Mouse (Mus musculus) small intestine, adult 2 months (tissue): ENCODE data around the gene Gm20388.

ENCODE experiments used
- CTCF ChIP-seq: fragments of 200-500 bp; IDR thresholded peaks from 2 replicates; pipeline ENCODE4 v1.5.1; 2012; ENCODE audit warnings: low read depth, mild to moderate bottlenecking, control low read depth, inconsistent platforms, low read length, moderate library complexity, mixed read lengths; ENCODE audit not compliant: insufficient replicate concordance, insufficient read length; ENCODE audit errors: extremely low read depth
- POLR2A ChIP-seq: fragments of 200-500 bp; IDR thresholded peaks from 2 replicates; pipeline ENCODE4 v1.6.1; 2012; ENCODE audit warnings: low read depth, mild to moderate bottlenecking, control low read depth, inconsistent platforms, low read length, moderate library complexity

DNA sequence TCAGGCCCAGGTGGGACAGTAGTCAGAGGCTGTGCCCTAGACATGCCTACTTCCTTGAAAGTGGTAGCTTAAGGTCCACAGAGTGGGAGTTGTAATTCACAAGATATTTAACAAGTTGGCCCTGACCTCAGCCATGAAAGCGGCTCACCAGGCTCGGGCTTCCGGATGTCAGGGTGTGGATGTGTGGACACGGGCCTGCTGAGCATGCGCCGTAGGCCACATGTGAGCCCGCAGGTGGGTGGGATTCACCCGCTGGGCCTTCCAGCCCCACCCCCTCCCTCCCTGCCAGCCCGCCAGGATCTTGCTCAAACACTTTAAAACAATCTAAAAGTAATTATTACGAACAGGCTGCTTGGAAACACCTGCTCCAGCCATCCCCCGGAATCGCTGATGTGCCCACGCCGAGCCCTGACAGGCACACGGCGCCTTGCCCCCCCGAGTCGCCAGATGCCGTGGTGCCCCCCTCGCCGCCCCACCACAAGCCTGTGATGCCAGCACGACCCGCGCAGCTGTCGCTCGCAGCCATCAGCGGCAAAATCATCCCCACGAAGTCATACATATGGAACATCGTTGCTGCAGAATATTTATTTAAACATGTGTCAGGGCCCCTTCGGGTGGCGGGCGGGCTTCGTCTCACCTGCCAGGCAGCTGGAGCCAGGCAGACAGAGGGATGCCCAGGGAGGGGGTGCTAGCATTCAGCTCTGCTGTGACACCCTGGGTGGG is 488.7 kb downstream of the Gm20388 start:
- TF ChIP-seq CTCF (no peak), POLR2A (no peak)
